In the genomic region with DNA sequence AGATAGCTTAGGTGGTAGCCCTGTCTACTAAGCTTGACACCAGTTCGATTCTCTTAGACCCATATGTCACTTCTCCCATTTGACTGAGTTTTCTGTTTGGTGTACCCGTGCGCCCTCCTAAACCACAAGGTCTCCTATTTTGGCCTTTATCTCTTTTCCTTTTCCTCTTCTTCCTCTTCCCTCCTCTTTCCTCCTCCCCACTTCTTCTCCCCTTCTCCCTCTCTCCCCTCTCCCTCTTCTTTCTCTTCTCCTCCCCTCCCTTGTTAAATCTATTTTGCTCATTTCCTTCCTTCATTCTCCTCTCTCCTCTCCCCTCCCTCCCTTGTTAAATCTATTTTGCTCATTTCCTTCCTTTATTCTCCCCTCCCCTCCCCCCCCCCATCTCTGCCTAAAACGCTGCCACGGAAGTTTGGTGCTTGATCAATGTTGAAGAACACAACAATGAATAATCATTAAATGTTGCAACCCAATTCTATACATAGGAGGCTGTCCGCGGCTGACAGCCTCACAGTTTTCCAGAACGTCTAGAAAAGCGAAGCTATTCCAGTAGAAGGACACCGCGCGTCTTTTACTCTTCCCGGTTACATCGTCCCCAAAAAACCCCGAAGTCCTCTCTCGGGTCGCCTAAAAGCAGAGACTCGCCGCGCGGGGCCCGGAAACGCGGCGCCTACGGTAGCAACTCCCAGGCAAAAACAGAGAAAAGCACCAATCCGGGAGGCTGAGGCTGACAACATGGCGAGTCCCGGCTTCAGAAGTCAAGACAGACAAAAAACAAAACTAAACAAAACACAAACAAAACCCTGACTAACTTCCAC, we compare ENCODE assay signal across 8 mouse cellular contexts. TPM values are rescaled to one million over a fixed set of nuclear protein-coding genes. Genes with fewer than 3 reads are reported as not detected.
DNase-seq lines count a peak whose midpoint lies in the region; ATAC-seq lines count a peak whose summit lies in the region.

No protein-coding gene starts in this region.

- peaks cover 18% of the 10 kb centered on the region for H3K36me3 ChIP-seq in kidney, embryonic 15.5 days
- 0 out of 2 replicates have a peak, but pooled peaks cover 3% of the 10 kb centered on the region for H3K36me3 ChIP-seq in forebrain, embryonic 15.5 days
- no peaks in the 10 kb centered on the region for H3K36me3 ChIP-seq in macrophage (ENCODE audit: inconsistent target)

- WGBS in kidney, embryonic 15.5 days = 7% methylated on average over 29 of the region's 29 CpGs
- WGBS in forebrain, embryonic 15.5 days = 7% methylated on average over 29 of the region's 29 CpGs
- 0% methylated on average over 25 of the region's 29 CpGs for WGBS in macrophage (ENCODE audit: missing documents)

- H3K79me2 ChIP-seq in macrophage (ENCODE audit: inconsistent target) = peaks cover 38% of the 10 kb centered on the region

- H3K9me3 ChIP-seq in kidney, embryonic 15.5 days (replicated peaks) = no peaks in the 10 kb centered on the region
- no peaks in the 10 kb centered on the region for H3K9me3 ChIP-seq in forebrain, embryonic 15.5 days

- peak overlapping the region; percentile 71 for H3K4me2 ChIP-seq in kidney, embryonic 15.5 days
- peak overlapping the region; percentile 49 for H3K4me2 ChIP-seq in forebrain, embryonic 15.5 days (replicated peaks)

- peaks cover 18% of the 10 kb centered on the region for H3K4me1 ChIP-seq in kidney, embryonic 15.5 days
- H3K4me1 ChIP-seq in forebrain, embryonic 15.5 days = peaks cover 28% of the 10 kb centered on the region

- H3K27ac ChIP-seq in kidney, embryonic 15.5 days = peak overlapping the region; percentile 97
- H3K27ac ChIP-seq in forebrain, embryonic 15.5 days (replicated peaks) = peak overlapping the region; percentile 88
- H3K27ac ChIP-seq in macrophage = peak overlapping the region; percentile 99

- peak overlapping the region; percentile 63 for H3K9ac ChIP-seq in kidney, embryonic 15.5 days
- peak overlapping the region; percentile 62 for H3K9ac ChIP-seq in forebrain, embryonic 15.5 days (replicated peaks)

- ATAC-seq in kidney, embryonic 15.5 days (replicated peaks; ENCODE audit: low FRiP score) = peak; percentile 75
- ATAC-seq in forebrain, embryonic 15.5 days (replicated peaks) = peak; percentile 27

- peak overlapping the region; percentile 93 for H3K4me3 ChIP-seq in kidney, embryonic 15.5 days (replicated peaks)
- peak overlapping the region; percentile 64 for H3K4me3 ChIP-seq in forebrain, embryonic 15.5 days
- H3K4me3 ChIP-seq in macrophage (ENCODE audit: inconsistent target) = peak overlapping the region; percentile 76

- DNase-seq in kidney, adult 8-10 months = no peak
- peak; percentile 58 for DNase-seq in NIH3T3 (ENCODE audit: low read depth)
- no peak for DNase-seq in ovary, adult 18-20 months (ENCODE audit: low spot score)
- no peak for DNase-seq in right cerebral cortex, postnatal 4 days
- no peak for DNase-seq in cerebellum, postnatal 36 days

- no peaks in the 10 kb centered on the region for H3K27me3 ChIP-seq in kidney, embryonic 15.5 days
- no peaks in the 10 kb centered on the region for H3K27me3 ChIP-seq in forebrain, embryonic 15.5 days

RNA-seq across cellular contexts. Expression of gene Utp3, which starts 0.8 kb away (rescaled TPM):
- 72.8 and 75.6 TPM in 2 replicates for polyA plus RNA-seq in kidney, embryonic 15.5 days (2015; fragmentation: Nextera tagmentation; extraction: Ambion mirVana)
- 49.8 and 50.0 TPM in 2 replicates for polyA plus RNA-seq in forebrain, embryonic 15.5 days (2015; fragmentation: Nextera tagmentation; extraction: Ambion mirVana)
- 10 to 100 TPM; 18.6 to 84.7 (median 44.4) TPM for total RNA-seq in macrophage (2018; cell fraction: chromatin; rRNA removed)
- total RNA-seq in macrophage (2018; cell fraction: cytosol; rRNA removed) = 10 to 100 TPM; 58.2 to 91.8 (median 75.7) TPM
- 100 to 1,000 TPM in 5 of 26 experiments, 10 to 100 TPM in 21; 31.6 to 119 (median 76.1) TPM for total RNA-seq in macrophage (2018; cell fraction: nucleus; rRNA removed)
- polyA plus RNA-seq in macrophage (2018) = 69.2 to 155 TPM (median 75.8 TPM) in 3 replicates

RNA-seq across cellular contexts. Expression of gene Rufy3, which starts 11.4 kb away (rescaled TPM):
- polyA plus RNA-seq in kidney, embryonic 15.5 days (2015; fragmentation: Nextera tagmentation; extraction: Ambion mirVana) = 17.7 and 19.3 TPM in 2 replicates
- polyA plus RNA-seq in forebrain, embryonic 15.5 days (2015; fragmentation: Nextera tagmentation; extraction: Ambion mirVana) = 241 and 262 TPM in 2 replicates
- total RNA-seq in macrophage (2018; cell fraction: chromatin; rRNA removed) = 1,000 to 10,000 TPM in 1 of 26 experiments, 100 to 1,000 TPM in 25; 549 to 1,041 (median 725) TPM
- total RNA-seq in macrophage (2018; cell fraction: cytosol; rRNA removed) = 100 to 1,000 TPM in 8 of 26 experiments, 10 to 100 TPM in 18; 70.3 to 133 (median 93.9) TPM
- total RNA-seq in macrophage (2018; cell fraction: nucleus; rRNA removed) = 100 to 1,000 TPM; 234 to 970 (median 400) TPM
- polyA plus RNA-seq in macrophage (2018) = 44.6 to 92.2 TPM (median 86.4 TPM) in 3 replicates

RNA-seq across cellular contexts. Expression of gene Jchain, which starts 25.8 kb away (rescaled TPM):
- polyA plus RNA-seq in kidney, embryonic 15.5 days (2015; fragmentation: Nextera tagmentation; extraction: Ambion mirVana) = 0.31 TPM in 1 of 2 replicates, not detected in the other
- 0.22 and 0.32 TPM in 2 replicates for polyA plus RNA-seq in forebrain, embryonic 15.5 days (2015; fragmentation: Nextera tagmentation; extraction: Ambion mirVana)
- total RNA-seq in macrophage (2018; cell fraction: chromatin; rRNA removed) = 1 to 10 TPM in 5 of 26 experiments, under 1 TPM in 11, not detected in 10; 0.30 to 1.2 (median 0.60) TPM
- total RNA-seq in macrophage (2018; cell fraction: cytosol; rRNA removed) = under 1 TPM in 18 of 26 experiments, not detected in 8; 0.06 to 0.44 (median 0.15) TPM
- total RNA-seq in macrophage (2018; cell fraction: nucleus; rRNA removed) = 1 to 10 TPM in 3 of 26 experiments, under 1 TPM in 15, not detected in 8; 0.29 to 2.2 (median 0.75) TPM
- 0.27 to 1.2 TPM (median 0.77 TPM) in 3 replicates for polyA plus RNA-seq in macrophage (2018)
